Mouse (Mus musculus) neural tube, embryonic 14.5 days (tissue): ENCODE data around the gene Rnf150. TPM values are rescaled to one million over a fixed set of nuclear protein-coding genes. Genes with fewer than 3 reads are reported as not detected.
"Not testable (repeated sequence)": the region's sequence is repeated elsewhere in the genome, so short reads cannot be mapped to it uniquely, and the experiment has no call there.

Experiments
- ATAC-seq: fragments of 200-750 bp; cut with Nextera tagmentation; 2 replicates; pipeline ENCODE4 v1.8.0; 2017; ENCODE audit warnings: low read depth, mild to moderate bottlenecking, moderate TSS enrichment, moderate library complexity
- H3K27ac ChIP-seq: fragments of 300-500 bp; sonication (generic); 2 replicates; pipeline ENCODE4 v1.5.1; 2014; ENCODE audit warnings: low read depth, mild to moderate bottlenecking, control low read depth, low read length, moderate library complexity, mixed read lengths
- H3K27me3 ChIP-seq: fragments of 300-500 bp; sonication (generic); 2 replicates; pipeline ENCODE4 v1.6.1; 2014; ENCODE audit warnings: low read length; ENCODE audit not compliant: control insufficient read depth, insufficient read depth
- H3K36me3 ChIP-seq: fragments of 300-500 bp; sonication (generic); 2 replicates; pipeline ENCODE4 v1.6.1; 2014; ENCODE audit warnings: low read length, mixed read lengths; ENCODE audit not compliant: control insufficient read depth, insufficient read depth
- H3K4me1 ChIP-seq: fragments of 300-500 bp; sonication (generic); 2 replicates; pipeline ENCODE4 v1.6.1; 2014; ENCODE audit warnings: low read length; ENCODE audit not compliant: control insufficient read depth, insufficient read depth
- H3K4me2 ChIP-seq: fragments of 300-500 bp; sonication (generic); 2 replicates; pipeline ENCODE4 v1.6.1; 2014; ENCODE audit warnings: mild to moderate bottlenecking, low read depth, low read length, control low read depth
- H3K4me3 ChIP-seq: fragments of 300-500 bp; sonication (generic); 2 replicates; pipeline ENCODE4 v1.5.1; 2014; ENCODE audit warnings: low read depth, low read length, control low read depth, mixed read lengths
- H3K9ac ChIP-seq: fragments of 300-500 bp; sonication (generic); replicated peaks from 2 replicates; pipeline ENCODE4 v1.6.1; 2014; ENCODE audit warnings: low read depth, mild to moderate bottlenecking, control low read depth, low read length, mixed read lengths
- H3K9me3 ChIP-seq: fragments of 300-500 bp; sonication (generic); 2 replicates; pipeline ENCODE4 v1.6.1; 2016; ENCODE audit warnings: low read length; ENCODE audit not compliant: control insufficient read depth
- WGBS: fragments of 180-500 bp; shearing (Covaris S2); extraction: QIAGEN DNeasy Blood & Tissue Kit; methylation state at CpG from one replicate; pipeline ENCODE4 v1.1.7; 2014; 5-methylcytosine and 5-hydroxymethylcytosine counted together
- polyA plus RNA-seq: library from polyadenylated mRNA; unstranded; fragments of >200 nt; fragmentation: Nextera tagmentation; extraction: Ambion mirVana; gene quantifications from 2 replicates; pipeline ENCODE4 v1.2.1, GENCODE M21; 2014

Rnf150 gene
- polyA plus RNA-seq, 1 experiment from 2014 or later, result 3.8 TPM

DNA sequence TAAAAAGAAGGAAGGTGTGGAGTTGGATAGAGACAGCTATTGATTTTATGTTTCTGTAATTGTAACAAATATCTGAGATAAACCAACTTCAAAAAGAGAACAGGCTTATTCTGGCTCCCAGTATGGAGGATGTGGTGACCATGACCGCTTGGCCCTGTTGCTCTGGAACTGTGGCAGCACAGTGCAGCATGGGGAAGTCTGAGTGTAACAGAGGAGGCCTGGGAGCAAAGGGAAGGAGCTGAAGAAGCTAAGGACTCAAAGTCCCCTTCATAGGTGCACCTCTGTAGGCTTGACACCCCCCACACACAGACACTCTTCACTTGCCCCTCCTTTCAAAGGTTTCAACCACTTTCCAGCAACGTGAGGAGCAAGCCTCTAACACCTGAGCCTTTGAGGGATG lies 214.2 kb downstream of the Rnf150 start:
- no peak overlapping the region for H3K4me2 ChIP-seq
- no peaks in the 10 kb centered on the region for H3K9me3 ChIP-seq
- no peak for ATAC-seq
- 67% methylated on average over 2 of the region's 2 CpGs for WGBS
- H3K9ac ChIP-seq, result no peak overlapping the region
- H3K27ac ChIP-seq, result no peak overlapping the region
- H3K36me3 ChIP-seq, result no peaks in the 10 kb centered on the region
- H3K4me3 ChIP-seq, result no peak overlapping the region
- 0 out of 2 replicates have a peak, but pooled peaks cover 6% of the 10 kb centered on the region for H3K4me1 ChIP-seq
- H3K27me3 ChIP-seq, result no peaks in the 10 kb centered on the region

- Histone ChIP-seq H3K9ac (no peak overlapping the region), H3K27ac (no peak overlapping the region)
- ATAC-seq, result peak; percentile 77
Observed at GRCm38 (mm10) chr8:83078701-83079533, 215.8 kb downstream of the Rnf150 start.

GRCm38 (mm10) chr8:83079534-83079844 lies 216.3 kb downstream of the Rnf150 start:
- no peak overlapping the region for H3K27ac ChIP-seq
- no peak overlapping the region for H3K4me2 ChIP-seq
- no peaks in the 10 kb centered on the region for H3K36me3 ChIP-seq
- no peaks in the 10 kb centered on the region for H3K27me3 ChIP-seq
- H3K9me3 ChIP-seq, result no peaks in the 10 kb centered on the region
- 90% methylated on average over 5 of the region's 5 CpGs for WGBS
- H3K9ac ChIP-seq, result no peak overlapping the region
- no peak overlapping the region for H3K4me3 ChIP-seq
- no peak; the same call in 1 of the 2 replicates for ATAC-seq
- 0 out of 2 replicates have a peak, but pooled peaks cover 6% of the 10 kb centered on the region for H3K4me1 ChIP-seq

More at GRCm38 (mm10) chr8:83078701-83079533, 215.8 kb downstream of the Rnf150 start:
- Histone ChIP-seq H3K4me3 (no peak overlapping the region), H3K4me2 (no peak overlapping the region), H3K4me1 (0 out of 2 replicates have a peak, but pooled peaks cover 6% of the 10 kb centered on the region), H3K27me3 (no peaks in the 10 kb centered on the region), H3K36me3 (no peaks in the 10 kb centered on the region), H3K9me3 (no peaks in the 10 kb centered on the region)
- WGBS, result 58% methylated on average over 12 of the region's 12 CpGs

DNA sequence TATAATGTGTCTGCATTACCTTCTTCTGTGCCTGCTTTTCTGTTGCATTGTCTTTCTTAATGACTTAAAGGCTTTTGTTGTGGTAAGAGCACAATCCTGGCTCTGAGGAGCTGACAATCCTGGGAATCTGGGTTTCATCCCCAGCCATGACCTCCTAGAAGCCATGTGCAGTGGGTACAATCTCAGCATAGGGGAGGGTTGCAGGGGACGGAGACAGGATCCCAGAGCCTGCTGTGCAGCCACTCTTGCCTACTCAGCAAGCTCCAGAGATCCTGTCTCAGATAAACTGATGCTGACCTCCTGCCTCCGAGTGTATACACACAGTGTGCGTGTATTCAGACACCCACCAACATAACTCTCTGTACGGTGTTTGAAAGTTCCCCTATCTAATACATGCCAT lies 218.1 kb downstream of the Rnf150 start:
- Histone ChIP-seq H3K36me3 (no peaks in the 10 kb centered on the region), H3K4me1 (0 out of 2 replicates have a peak, but pooled peaks cover 6% of the 10 kb centered on the region), H3K9ac (no peak overlapping the region), H3K9me3 (no peaks in the 10 kb centered on the region), H3K27me3 (no peaks in the 10 kb centered on the region), H3K4me3 (no peak overlapping the region), H3K4me2 (no peak overlapping the region), H3K27ac (no peak overlapping the region)
- 79% methylated on average over 4 of the region's 4 CpGs for WGBS
- no peak for ATAC-seq

- not testable (repeated sequence) for H3K4me3 ChIP-seq, H3K4me1 ChIP-seq, H3K27ac ChIP-seq, H3K4me2 ChIP-seq, H3K36me3 ChIP-seq, ATAC-seq, H3K27me3 ChIP-seq, H3K9ac ChIP-seq, H3K9me3 ChIP-seq
- 79% methylated on average over 8 of the region's 8 CpGs for WGBS
Observed at GRCm38 (mm10) chr8:83081806-83082205, 218.7 kb downstream of the Rnf150 start.

DNA sequence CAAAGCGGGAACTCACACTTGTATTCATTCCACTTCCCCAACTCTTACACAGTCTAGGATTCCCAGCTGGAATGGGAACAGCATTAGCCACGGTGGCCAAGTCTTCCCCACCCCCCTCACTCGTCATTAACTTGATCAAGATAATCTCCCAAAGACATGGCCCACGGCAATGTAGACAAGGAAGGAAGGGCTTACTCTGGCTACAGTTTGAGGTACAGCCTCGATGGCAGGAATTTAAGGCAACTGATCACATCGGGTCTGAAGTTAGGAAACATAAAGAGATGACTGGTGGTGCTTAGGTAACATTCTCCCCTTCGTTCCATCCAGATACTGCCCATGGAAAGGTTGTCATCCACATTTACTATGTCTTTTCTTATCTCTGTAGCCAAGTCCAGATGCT lies 219.1 kb downstream of the Rnf150 start:
- Histone ChIP-seq H3K4me2 (no peak overlapping the region), H3K27me3 (no peaks in the 10 kb centered on the region), H3K27ac (no peak overlapping the region), H3K9me3 (no peaks in the 10 kb centered on the region), H3K36me3 (no peaks in the 10 kb centered on the region), H3K4me1 (0 out of 2 replicates have a peak, but pooled peaks cover 6% of the 10 kb centered on the region), H3K4me3 (no peak overlapping the region), H3K9ac (no peak overlapping the region)
- WGBS, result 89% methylated on average over 7 of the region's 7 CpGs
- no peak for ATAC-seq

DNA sequence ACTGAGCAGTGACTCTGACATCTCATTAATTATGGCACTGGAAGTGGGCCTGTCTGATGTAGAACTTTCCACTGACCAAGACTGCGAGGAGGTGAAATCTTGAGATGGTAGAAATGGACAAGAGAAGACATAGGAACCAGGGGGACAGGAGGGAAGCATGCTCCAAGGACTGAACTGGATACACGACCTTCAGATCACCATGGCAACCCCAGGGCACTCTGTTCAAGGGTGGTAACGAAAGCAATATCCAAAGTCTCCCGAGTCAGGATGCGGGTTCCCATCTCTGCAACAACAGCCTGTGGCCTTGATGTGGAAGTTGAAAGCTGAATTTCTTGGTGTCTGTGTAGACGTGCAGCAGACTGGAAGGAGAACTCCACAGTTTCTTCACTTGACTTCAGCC lies 220.3 kb downstream of the Rnf150 start:
- ATAC-seq, result no peak
- no peaks in the 10 kb centered on the region for H3K9me3 ChIP-seq
- 0 out of 2 replicates have a peak, but pooled peaks cover 6% of the 10 kb centered on the region for H3K4me1 ChIP-seq
- H3K36me3 ChIP-seq, result no peaks in the 10 kb centered on the region
- H3K27me3 ChIP-seq, result no peaks in the 10 kb centered on the region
- no peak overlapping the region for H3K4me3 ChIP-seq
- H3K9ac ChIP-seq, result no peak overlapping the region
- H3K27ac ChIP-seq, result no peak overlapping the region
- H3K4me2 ChIP-seq, result no peak overlapping the region
- 65% methylated on average over 6 of the region's 6 CpGs for WGBS

- Histone ChIP-seq H3K4me3 (no peak overlapping the region), H3K36me3 (no peaks in the 10 kb centered on the region), H3K27ac (no peak overlapping the region), H3K27me3 (no peaks in the 10 kb centered on the region), H3K4me2 (no peak overlapping the region), H3K4me1 (no peaks in the 10 kb centered on the region), H3K9ac (no peak overlapping the region), H3K9me3 (no peaks in the 10 kb centered on the region)
- WGBS, result 74% methylated on average over 3 of the region's 3 CpGs
- ATAC-seq, result no peak
Observed at GRCm38 (mm10) chr8:83085581-83085980, 222.4 kb downstream of the Rnf150 start.

GRCm38 (mm10) chr8:83086625-83087024 lies 223.5 kb downstream of the Rnf150 start:
- H3K4me2 ChIP-seq, result no peak overlapping the region
- no peak overlapping the region for H3K27ac ChIP-seq
- H3K27me3 ChIP-seq, result no peaks in the 10 kb centered on the region
- H3K9ac ChIP-seq, result no peak overlapping the region
- H3K9me3 ChIP-seq, result no peaks in the 10 kb centered on the region
- ATAC-seq, result no peak
- H3K4me3 ChIP-seq, result no peak overlapping the region
- 92% methylated on average over 8 of the region's 8 CpGs for WGBS
- H3K4me1 ChIP-seq, result no peaks in the 10 kb centered on the region
- no peaks in the 10 kb centered on the region for H3K36me3 ChIP-seq
